Mouse (Mus musculus) kidney, postnatal 25 days (tissue): Measurements from ENCODE around the gene Cyp2d12.
A peak's percentile ranks its signal among the peaks of the same experiment; 100 is the strongest.
"Not testable (repeated sequence)": the region's sequence is repeated elsewhere in the genome, so short reads cannot be mapped to it uniquely, and the experiment has no call there.

ENCODE experiments used
- DNase-seq, 2 experiments: peaks; one replicate each; pipeline ENCODE4 v3.0.0; 2021; ENCODE audit warnings: mixed read lengths in 2 of 2

Cyp2d12 gene

GRCm38 (mm10) chr15:82554531-82555230 lies at the start of gene Cyp2d12:
Cyp2d12 (plus strand) TSS chr15:82555072.
- peak; percentile 34 to 71 for DNase-seq

DNA sequence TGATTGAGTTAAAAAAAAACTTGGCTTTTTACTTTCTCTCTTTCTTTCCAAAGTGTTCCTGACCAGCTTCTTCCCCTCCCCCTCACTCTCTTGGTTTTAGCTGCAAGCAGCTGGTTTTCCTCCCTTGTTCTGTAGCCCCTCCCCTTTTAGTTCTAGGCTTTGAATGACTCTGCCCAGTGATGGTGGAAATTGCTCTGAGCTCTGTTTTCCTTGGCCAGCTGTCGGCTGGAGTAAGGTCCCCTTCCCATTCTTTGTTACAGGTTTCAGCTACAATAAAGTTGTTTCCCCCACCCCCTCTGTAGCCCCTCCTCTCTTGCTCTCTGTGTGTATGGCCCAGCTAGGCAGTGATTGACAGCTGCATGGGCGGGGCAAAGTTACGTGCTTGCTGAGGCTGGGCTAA lies 47.9 kb upstream of the Cyp2d12 start:
- DNase-seq = no peak

DNA sequence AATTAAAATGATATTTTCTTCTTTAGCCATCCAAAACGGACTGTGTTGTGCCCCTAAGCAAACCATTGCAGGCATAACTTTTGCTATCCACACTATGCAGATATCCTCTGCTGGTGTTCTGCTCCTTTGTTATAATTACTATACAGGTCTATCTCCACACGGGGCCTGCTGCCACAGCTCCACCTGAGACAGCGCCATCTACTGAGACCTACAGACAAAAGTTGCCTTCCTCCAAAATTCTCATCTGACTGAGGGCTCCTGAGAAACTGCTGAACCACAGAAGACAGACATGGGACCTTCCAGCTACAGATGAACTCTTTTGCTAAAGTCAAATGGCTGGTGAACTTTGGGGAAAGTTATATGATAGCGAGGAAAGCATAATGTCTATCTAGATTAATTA lies 47.1 kb upstream of the Cyp2d12 start:
- peak in 1 of 2 experiments; percentile 7 for DNase-seq

- not testable (repeated sequence) for DNase-seq
These were observed 45.4 kb upstream of the Cyp2d12 start for GRCm38 (mm10) chr15:82509495-82509894.

DNA sequence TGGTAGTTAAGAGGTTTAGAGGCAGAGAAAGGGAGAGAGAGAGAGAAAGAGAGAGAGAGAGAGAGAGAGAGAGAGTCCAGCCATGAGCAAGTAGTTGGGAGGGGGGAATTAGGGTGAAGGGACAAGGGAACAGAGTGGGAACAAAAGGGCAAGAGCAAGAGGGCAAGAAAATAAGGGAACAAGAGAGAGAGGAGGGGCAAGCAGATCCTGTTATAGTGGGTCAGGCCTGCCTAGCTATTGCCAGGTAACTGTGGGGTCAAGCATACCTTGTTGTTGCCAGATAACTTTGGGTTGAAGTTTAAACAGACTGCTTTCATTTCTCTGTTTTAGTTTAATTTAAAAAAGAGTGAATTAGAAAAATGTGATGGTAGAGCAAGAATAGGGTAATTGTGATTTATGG lies 44.4 kb upstream of the Cyp2d12 start:
- DNase-seq = not testable (repeated sequence)

GRCm38 (mm10) chr15:82512111-82512510 lies 42.8 kb upstream of the Cyp2d12 start:
- DNase-seq = not testable (repeated sequence)

GRCm38 (mm10) chr15:82516174-82516573 lies 38.7 kb upstream of the Cyp2d12 start:
- DNase-seq = not testable (repeated sequence)

GRCm38 (mm10) chr15:82527371-82527770 lies 27.5 kb upstream of the Cyp2d12 start:
- not testable (repeated sequence) for DNase-seq

GRCm38 (mm10) chr15:82532721-82533120 lies 22.2 kb upstream of the Cyp2d12 start:
- not testable (repeated sequence) for DNase-seq

DNA sequence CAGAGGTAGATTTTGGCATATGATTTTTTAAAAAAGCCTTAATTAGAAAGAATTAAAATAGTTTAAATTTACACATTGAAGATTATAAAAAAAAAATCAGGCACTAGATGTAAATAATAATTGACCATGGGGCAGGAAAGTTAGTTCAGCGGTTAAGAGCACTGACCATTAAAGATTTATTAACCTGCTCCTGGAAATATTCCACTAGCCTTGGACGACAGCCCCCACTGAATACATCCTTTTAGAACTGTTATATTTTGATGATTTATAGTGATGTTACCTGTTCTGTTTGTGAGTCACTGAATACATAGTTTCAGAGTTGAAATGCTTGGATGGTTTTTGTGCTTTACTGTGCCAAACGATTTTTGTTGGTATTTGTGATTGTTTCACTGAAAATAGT lies 11.9 kb upstream of the Cyp2d12 start:
- peak; percentile 38 to 42 for DNase-seq

DNA sequence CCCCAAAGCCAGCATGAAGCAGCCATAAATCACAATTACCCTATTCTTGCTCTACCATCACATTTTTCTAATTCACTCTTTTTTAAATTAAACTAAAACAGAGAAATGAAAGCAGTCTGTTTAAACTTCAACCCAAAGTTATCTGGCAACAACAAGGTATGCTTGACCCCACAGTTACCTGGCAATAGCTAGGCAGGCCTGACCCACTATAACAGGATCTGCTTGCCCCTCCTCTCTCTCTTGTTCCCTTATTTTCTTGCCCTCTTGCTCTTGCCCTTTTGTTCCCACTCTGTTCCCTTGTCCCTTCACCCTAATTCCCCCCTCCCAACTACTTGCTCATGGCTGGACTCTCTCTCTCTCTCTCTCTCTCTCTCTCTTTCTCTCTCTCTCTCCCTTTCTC lies 10.3 kb upstream of the Cyp2d12 start:
- DNase-seq = not testable (repeated sequence)

DNA sequence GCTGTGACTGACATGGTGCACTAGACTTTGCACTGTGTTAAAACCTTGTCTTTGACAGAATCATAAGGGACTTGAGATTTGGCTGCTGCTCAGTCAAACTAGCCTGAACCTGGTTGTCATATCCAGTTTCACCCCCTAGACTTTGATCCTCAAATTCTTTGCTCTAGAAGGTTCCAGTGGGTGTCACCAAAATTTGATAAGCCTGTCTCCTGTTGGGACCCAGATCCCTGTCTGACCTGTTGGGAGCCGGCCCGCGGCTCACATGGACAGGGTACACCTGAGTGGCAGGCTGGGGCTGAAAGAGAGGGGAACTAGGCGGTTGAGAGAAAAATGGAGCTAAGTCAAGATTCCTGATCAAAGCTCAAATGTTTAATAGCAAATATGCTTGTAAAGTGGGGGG lies 7.1 kb upstream of the Cyp2d12 start:
- peak in 1 of 2 experiments; percentile 42 for DNase-seq

DNA sequence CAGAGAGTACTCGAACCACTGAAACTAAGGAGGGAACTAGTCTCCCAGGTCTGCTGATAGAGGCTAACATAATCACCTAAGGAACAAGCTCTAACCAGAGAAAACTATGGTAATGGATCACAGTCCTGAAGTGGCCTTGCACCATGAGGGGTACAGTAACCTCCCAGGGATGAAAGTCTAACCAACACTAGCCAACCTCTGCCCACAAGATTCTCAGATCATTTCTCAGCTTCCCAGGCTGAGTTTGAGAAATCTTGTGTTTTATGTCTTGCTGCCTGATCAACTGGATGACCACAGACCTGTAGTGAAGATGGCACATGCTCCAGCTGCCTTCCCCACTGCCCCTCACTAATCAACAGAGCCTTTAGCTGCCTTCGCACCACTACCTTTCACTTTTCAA lies 1.7 kb upstream of the Cyp2d12 start:
- DNase-seq = peak in 1 of 2 experiments; percentile 46

DNA sequence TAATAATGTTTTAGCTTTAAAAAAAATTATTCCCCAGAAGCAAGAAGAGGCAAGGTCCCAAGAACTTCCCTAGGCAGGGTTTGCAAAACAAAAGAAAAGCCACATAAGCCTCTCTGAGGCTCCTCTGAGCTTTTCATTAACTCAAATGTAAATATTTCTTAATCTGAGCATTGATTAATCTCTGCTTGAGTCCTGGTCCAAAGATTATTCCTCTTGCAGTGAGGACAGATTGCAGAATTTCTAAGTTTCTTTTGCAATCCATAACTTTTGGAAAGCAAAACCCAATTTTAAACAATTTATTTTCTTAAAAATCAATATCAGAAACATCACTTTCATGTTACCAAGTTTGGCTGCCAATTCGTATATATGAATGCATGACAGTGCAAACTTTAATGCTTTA lies 18.0 kb downstream of the Cyp2d12 start:
- DNase-seq = no peak

DNA sequence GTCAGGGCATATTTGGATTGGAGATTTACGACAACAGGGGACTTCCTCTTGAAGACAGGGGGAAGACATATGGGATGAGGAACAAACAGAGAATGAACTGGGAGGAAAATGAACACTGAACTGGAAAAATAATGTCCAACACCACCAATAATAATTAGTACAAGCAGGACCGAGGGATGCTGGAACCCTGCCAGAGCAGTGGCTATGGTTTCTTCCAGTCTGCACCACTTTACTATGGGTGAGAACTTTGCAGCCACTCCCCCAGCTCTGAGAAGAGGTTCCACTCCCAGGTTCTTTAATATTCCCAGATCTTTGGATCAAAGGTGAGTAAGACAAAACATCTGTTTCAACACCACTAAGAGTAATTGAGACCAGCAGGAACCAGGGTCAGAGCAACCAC lies 24.2 kb downstream of the Cyp2d12 start:
- peak; percentile 43 to 62 for DNase-seq

DNA sequence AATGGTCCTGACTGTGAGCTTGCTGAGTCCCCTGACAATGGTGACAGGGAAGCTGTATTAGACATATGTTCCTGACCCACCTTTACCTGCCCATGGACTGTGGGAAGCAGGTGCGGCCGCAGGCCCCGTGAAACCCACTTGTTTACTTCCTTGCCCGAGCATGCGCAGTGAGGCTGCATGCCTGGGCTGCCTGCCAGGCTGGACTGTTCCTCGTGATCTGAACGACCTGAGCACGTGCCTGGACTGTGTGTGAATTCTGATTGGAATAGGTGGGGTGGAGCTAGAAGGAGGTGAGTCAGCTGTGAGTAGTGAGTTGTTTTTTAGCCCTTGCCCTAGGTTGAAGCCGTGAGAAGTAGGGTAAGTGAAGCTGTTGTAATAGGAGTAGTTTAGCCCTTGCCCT lies 27.7 kb downstream of the Cyp2d12 start:
- DNase-seq = peak; percentile 72 to 80
